Mouse (Mus musculus) thymus, postnatal 10 days (tissue): Measurements from ENCODE around the gene Map4.
"Not testable (repeated sequence)": the region's sequence is repeated elsewhere in the genome, so short reads cannot be mapped to it uniquely, and the experiment has no call there.

ENCODE experiments used
- DNase-seq, 2 experiments: peaks; one replicate each; pipeline ENCODE4 v3.0.0; 2021; ENCODE audit warnings: low spot score in 2 of 2

Gene Map4

GRCm38 (mm10) chr9:109917931-109918330, 13.3 kb upstream of the Map4 start:
- DNase-seq = no peak

GRCm38 (mm10) chr9:109929131-109929530, 2.1 kb upstream of the Map4 start:
- no peak for DNase-seq

GRCm38 (mm10) chr9:109930063-109930462, 1.2 kb upstream of the Map4 start:
- DNase-seq = no peak

GRCm38 (mm10) chr9:109930752-109931151, 508 bp upstream of the Map4 start:
- no peak for DNase-seq

- DNase-seq = no peak
Observed at GRCm38 (mm10) chr9:109932361-109932755, 1.1 kb downstream of the Map4 start.

GRCm38 (mm10) chr9:109932756-109933375, 1.6 kb downstream of the Map4 start:
- DNase-seq = no peak

GRCm38 (mm10) chr9:109939401-109939800, 8.1 kb downstream of the Map4 start:
- no peak for DNase-seq

GRCm38 (mm10) chr9:109942796-109943195, 11.5 kb downstream of the Map4 start:
- no peak for DNase-seq

- no peak for DNase-seq
Observed at GRCm38 (mm10) chr9:109944712-109945111, 13.5 kb downstream of the Map4 start.

- DNase-seq = no peak
Observed at GRCm38 (mm10) chr9:109948546-109948945, 17.3 kb downstream of the Map4 start.

GRCm38 (mm10) chr9:109949801-109950200, 18.5 kb downstream of the Map4 start:
- DNase-seq = no peak

- no peak for DNase-seq
Observed at GRCm38 (mm10) chr9:109953538-109953937, 22.3 kb downstream of the Map4 start.

GRCm38 (mm10) chr9:109954631-109955030, 23.4 kb downstream of the Map4 start:
- DNase-seq = no peak

- no peak for DNase-seq
Observed at GRCm38 (mm10) chr9:109959456-109960150, 28.3 kb downstream of the Map4 start.

GRCm38 (mm10) chr9:109960593-109960992, 29.3 kb downstream of the Map4 start:
- no peak for DNase-seq

GRCm38 (mm10) chr9:109964761-109965160, 33.5 kb downstream of the Map4 start:
- DNase-seq = no peak

GRCm38 (mm10) chr9:109968351-109969116, 37.3 kb downstream of the Map4 start:
- no peak for DNase-seq

- no peak for DNase-seq
Observed at GRCm38 (mm10) chr9:109969181-109969580, 37.9 kb downstream of the Map4 start.

- no peak for DNase-seq
Observed at GRCm38 (mm10) chr9:109969792-109970336, 38.6 kb downstream of the Map4 start.

GRCm38 (mm10) chr9:109971711-109972110, 40.5 kb downstream of the Map4 start:
- DNase-seq = not testable (repeated sequence)

- DNase-seq = not testable (repeated sequence)
Observed at GRCm38 (mm10) chr9:109980223-109980622, 49.0 kb downstream of the Map4 start.

GRCm38 (mm10) chr9:109985416-109985815, 54.2 kb downstream of the Map4 start:
- DNase-seq = peak; percentile 41 to 69
